Mouse (Mus musculus) right cerebral cortex, adult 2 months (tissue): ENCODE results near the gene Fasl.

Source experiments
- DNase-seq, 2 experiments: peaks; one replicate each; pipeline ENCODE4 v3.0.0; 2021 to 2022; ENCODE audit warnings: low spot score in 2 of 2

Gene Fasl

GRCm38 (mm10) chr1:161788339-161788738 lies at the start of gene Fasl:
Fasl (minus strand) TSS chr1:161788495.
- DNase-seq, result no peak

GRCm38 (mm10) chr1:161826677-161827076 lies 38.4 kb upstream of the Fasl start:
- no peak for DNase-seq

DNA sequence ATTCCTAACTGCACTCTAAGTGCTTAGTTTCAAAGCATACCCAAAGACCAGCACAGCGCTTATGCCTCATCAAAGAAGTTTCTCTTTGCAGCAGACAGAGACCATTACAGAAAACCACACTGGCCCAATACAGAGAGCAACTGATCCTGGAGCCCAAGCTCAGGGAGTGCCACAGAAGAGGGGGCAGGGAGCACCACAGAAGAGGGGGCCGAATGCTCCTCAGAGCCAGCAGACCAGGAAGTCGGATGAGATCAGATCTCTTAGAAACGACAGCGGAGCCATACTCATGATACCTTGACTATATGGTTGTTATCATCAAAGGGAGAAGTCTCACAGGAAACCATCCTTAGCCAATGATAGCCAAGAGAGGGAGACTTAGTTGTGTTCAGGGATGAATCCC lies 21.1 kb upstream of the Fasl start:
- DNase-seq, result no peak

GRCm38 (mm10) chr1:161808980-161809379 lies 20.7 kb upstream of the Fasl start:
- no peak for DNase-seq

GRCm38 (mm10) chr1:161804541-161804971 lies 16.3 kb upstream of the Fasl start:
- no peak for DNase-seq

GRCm38 (mm10) chr1:161801321-161801720 lies 13.0 kb upstream of the Fasl start:
- no peak for DNase-seq

GRCm38 (mm10) chr1:161800256-161800655 lies 12.0 kb upstream of the Fasl start:
- DNase-seq, result no peak

DNA sequence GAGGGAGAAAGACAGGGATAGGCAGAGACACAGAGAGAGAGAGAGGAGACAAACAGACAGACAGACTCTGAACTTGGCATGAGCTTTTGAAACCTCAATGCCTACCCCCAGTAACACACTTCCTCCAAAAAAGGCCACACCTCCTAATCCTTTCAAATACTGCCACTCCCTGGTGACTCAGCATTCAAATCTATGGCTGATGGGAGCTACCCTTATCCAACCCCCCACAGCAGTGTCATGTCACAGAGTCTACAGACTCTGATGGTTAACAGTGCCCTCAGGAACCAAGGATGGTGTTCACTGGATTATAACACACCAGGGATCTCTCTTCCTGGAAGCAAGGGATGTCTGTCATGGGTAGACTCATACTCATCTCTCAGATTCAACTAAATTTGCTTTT lies 11.5 kb upstream of the Fasl start:
- no peak for DNase-seq

- DNase-seq, result no peak
Measured at GRCm38 (mm10) chr1:161798866-161799265, 10.6 kb upstream of the Fasl start.

- DNase-seq, result no peak
Measured at GRCm38 (mm10) chr1:161794447-161795211, 6.3 kb upstream of the Fasl start.

DNA sequence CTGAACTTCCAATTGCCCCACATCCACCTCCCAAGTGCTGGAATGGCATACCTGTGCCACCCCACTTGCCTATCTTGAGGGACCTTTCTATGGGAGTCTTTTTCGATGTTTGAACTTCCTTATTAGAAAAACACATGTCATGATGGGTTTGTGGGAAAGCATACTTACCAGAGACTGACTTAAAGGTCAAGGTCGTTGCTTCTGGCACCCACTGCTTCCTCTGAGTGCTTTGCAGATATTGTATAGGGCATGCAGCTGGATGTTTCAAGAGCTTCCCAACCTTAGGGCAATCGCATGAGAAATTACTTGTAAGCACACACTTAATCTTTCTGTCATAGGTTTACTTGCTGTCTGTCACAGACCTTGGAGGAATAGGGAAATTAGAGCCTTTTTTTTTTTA lies 5.0 kb upstream of the Fasl start:
- no peak for DNase-seq

GRCm38 (mm10) chr1:161792687-161792969 lies 4.3 kb upstream of the Fasl start:
- DNase-seq, result no peak

DNA sequence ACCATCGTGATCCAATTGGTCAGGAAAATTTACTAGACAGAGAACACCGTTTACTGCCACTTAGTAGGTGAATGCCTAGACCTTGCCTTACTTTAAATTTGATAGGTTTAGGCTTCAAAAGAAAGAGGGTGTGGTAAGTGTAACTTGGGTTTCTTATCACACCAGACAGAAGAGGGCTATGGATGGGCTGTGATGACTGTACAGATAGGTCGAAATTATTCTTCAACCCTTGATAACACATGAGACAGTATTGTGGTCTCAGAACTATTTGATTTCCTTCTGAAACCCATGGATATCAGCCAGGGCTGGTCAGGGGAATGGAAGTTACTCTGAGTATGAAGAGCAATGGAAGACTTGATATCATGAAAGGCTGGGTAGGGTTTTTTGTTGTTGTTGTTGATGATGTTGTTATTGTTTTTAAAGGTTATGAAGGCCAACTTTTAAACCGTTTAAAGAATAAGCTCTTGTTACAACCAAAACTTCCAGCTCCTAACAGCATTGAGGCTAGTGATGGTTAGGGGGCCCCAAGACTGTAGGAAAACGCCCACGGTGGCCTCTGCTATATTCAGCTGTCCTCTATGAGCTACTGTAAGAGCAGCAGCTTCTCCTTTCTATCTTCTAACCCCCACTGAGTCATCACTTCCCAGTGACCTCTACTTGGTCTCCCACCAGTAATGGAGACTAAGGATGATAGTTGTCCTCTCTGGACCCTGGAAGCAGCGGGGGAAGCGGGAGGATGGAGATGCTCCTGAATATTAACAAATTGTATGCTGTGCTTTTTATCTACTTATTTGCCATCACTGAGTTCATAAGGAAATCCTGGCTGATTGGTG lies 3.8 kb upstream of the Fasl start:
- DNase-seq, result no peak

DNA sequence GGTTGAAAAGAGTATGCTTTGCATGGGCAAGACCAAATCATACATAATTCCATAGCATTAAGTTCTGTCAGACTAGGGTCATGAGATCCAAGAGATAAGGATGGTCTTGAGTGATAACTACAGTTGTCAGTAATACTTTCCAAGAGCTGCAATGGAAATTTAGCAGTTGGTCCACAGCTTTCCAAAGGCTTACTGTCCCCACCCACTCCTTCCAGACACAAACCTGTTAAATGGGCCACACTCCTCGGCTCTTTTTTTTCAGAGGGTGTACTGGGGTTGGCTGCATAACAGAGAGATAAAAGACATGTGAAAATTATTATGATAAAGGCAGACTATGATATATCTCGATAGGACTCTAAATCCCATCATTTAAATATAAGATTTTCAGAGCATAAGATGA lies 5.6 kb downstream of the Fasl start:
- DNase-seq, result no peak

GRCm38 (mm10) chr1:161781594-161781993 lies 6.7 kb downstream of the Fasl start:
- DNase-seq, result no peak

GRCm38 (mm10) chr1:161779057-161779456 lies 9.2 kb downstream of the Fasl start:
- no peak for DNase-seq

GRCm38 (mm10) chr1:161775151-161775550 lies 13.1 kb downstream of the Fasl start:
- no peak for DNase-seq

- no peak for DNase-seq
Measured at GRCm38 (mm10) chr1:161771293-161771692, 17.0 kb downstream of the Fasl start.

- no peak for DNase-seq
Measured at GRCm38 (mm10) chr1:161769329-161769728, 19.0 kb downstream of the Fasl start.

DNA sequence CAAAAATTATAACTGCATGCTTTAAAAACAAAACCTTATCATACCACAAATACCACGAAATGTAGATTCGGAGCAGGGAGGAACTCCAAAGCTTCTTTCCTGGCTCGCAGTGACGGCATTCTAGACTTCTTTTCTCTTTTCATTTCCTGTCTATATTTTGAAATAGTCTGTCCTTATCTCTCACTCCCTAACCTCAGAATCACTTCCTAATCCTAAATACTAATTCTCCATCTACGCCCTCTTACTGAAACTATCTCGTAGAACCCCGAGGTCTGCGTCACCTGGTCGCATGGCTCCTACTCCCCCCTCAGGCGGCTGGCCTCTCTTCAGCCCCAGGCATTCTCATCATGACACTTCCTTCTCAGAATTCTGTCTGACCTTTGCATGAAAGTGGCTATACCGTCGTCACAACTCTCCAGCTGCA lies 21.2 kb downstream of the Fasl start:
- no peak for DNase-seq

DNA sequence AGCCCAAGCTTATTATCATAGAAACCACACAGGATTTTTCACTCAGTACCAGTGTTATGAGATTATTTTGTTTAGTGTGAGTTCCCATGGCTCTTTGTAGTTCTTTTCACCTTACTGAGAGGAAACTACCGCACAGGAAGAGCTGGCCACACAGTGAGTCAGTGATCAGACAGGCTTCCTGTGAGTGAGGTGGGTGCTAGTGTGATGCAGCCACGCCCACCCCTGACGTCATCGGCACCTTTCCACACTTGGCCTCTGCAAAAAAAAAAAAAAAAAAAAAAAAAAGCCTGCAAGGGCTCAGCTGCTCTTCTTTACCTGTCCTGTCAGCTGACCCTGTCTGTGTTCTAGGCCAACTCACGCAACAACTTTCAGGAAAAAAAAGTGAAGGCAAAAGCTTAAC lies 21.6 kb downstream of the Fasl start:
- no peak for DNase-seq

DNA sequence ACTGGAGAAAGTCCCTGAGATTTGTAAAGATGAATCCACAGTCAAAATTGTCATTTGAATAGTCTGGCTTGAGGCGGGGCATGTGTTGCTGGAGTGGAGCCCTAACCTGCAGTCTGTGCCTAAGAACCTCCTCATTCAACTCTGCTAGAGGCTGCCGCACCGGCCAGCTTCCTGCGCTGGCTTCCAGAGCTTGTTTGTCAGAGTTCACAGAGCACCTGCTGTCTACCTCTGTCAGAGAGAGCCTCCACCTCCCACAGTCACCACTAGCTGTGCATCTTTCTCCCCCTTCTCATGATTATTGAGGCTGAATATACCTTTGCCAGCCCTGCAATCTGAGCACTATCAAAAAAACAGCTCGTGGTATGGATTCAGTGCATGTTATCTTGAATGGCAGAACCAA lies 22.4 kb downstream of the Fasl start:
- DNase-seq, result no peak

DNA sequence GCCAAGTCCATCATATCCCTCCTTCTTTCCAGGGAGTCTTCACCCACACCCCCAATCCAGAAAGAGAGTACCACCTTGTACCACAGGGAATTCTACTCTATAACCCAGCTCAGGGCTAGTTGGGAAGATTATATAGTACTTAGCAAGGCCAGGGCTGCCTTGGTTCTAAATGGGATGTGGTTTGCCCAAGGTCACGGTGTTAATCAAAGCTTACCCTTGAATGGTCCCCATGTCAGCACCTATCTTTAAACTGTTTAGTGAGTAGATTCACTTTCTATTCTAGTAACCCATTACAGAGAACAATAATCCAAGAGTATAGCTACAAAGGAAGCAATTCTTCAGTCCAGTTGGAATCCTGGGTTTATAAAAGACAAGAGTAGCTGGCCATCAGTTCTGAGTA lies 23.3 kb downstream of the Fasl start:
- no peak for DNase-seq
